Mouse (Mus musculus): Measurements from ENCODE around the gene Pitpnm2.

GRCm38 (mm10) chr5:124082447-124082846 lies 167.1 kb downstream of the Pitpnm2 start:
- TF ChIP-seq CTCF (conservative IDR thresholded peaks at IDR 0.05; ENCODE audit: insufficient read depth, insufficient read length, low read depth, low read length), result no peak
- no peak for TF ChIP-seq POLR2A (IDR thresholded peaks at IDR 0.05; ENCODE audit: low read depth, low read length)
